Mouse (Mus musculus) liver, embryonic 14.5 days (tissue): ENCODE measurements at regions not wholly inside any gene's neighbourhood (a gene's known extent, or its start where the extent isn't known, plus 50 kb on each side); places are given as distances from the start of the nearest gene placed in this dataset.

ENCODE experiments used
- CTCF ChIP-seq: IDR thresholded peaks from 2 replicates; pipeline ENCODE4 v1.5.1; 2016; ENCODE audit warnings: antibody characterized with exemption, low read depth, control low read depth
- EP300 ChIP-seq: IDR thresholded peaks from 2 replicates; pipeline ENCODE4 v1.6.1; 2016; ENCODE audit warnings: antibody characterized with exemption, low read depth

DNA sequence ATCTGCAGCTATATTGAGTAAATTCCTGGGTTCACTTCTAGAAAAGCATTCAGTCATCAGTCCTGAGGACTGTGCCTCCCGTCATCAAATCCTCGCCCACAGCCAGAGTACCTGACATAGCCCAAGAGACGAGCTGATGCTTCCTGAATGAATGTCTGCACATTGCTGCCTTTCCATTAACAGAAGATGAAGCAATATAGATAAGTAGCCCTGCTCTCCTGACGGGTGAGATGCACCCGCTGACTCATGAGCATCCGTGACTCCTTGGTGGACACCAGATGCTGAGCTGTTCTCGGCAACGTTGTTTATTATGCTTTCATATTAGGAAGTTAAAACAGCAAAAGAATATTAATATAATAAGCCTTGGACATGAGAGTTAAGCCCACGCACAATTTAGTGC is 99.9 kb downstream of the Btc start:
- TF ChIP-seq CTCF (no peak), EP300 (no peak)
